Mouse (Mus musculus) liver, postnatal 0 days (tissue): Measurements from ENCODE around the gene Ccdc28a.

Source experiments
- CTCF ChIP-seq: sonication (generic); IDR thresholded peaks from 2 replicates; pipeline ENCODE4 v1.5.1; 2016; ENCODE audit warnings: antibody characterized with exemption, low read depth
- EP300 ChIP-seq: IDR thresholded peaks from 2 replicates; pipeline ENCODE4 v1.6.1; 2016; ENCODE audit warnings: antibody characterized with exemption, low read depth, mild to moderate bottlenecking

DNA sequence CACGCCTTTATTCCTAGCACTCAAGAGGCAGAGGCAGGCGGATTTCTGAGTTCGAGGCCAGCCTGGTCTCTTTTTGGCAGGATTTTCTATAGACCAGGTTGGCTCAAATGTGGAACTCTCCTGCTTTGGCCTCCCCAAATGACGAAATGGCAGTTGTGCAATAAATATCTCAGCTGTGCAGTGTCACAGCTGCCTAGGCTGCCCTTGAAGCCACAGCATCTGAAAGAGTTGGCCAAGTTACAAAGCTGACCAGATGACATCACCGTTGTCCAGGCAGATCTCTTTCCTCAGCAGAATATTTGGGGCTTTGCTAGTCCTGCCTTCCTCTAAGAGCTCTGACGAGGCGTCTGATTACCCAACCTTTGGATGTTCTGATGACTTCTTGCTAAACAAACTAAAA, 2.4 kb upstream of the Ccdc28a start:
- TF ChIP-seq EP300 (no peak), CTCF (no peak)
